Mouse (Mus musculus): ENCODE measurements around the gene Gas1.
A peak's percentile ranks its signal among the peaks of the same experiment; 100 is the strongest.

Gas1 gene

GRCm38 (mm10) chr13:60177106-60177796 is at the start of gene Gas1:
TSS of gene Gas1 (minus strand) at chr13:60177365.
- DNase-seq: peak; percentile 14 to 22

GRCm38 (mm10) chr13:60226251-60226836 is 49.2 kb upstream of the Gas1 start:
- DNase-seq: no peak

DNA sequence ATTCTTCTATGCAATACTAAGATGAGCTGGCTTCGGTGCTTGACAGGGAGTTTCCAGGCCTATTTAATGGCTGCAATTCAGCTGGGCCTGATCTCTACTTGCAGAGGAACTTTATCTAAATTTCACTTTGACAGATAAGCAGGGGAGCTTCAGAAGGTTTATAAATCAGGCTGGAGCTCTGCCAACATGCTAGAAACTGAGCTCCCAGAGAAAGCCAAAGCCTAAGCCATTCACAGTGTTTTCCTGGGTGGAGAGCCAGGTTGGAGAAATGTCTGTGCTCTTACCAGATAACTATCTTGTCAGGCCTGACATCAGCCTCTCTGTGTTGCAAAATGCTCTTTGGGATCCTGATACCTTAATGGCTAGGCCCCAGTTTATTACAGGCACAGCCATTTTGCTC is 48.6 kb upstream of the Gas1 start:
- DNase-seq: no peak

DNA sequence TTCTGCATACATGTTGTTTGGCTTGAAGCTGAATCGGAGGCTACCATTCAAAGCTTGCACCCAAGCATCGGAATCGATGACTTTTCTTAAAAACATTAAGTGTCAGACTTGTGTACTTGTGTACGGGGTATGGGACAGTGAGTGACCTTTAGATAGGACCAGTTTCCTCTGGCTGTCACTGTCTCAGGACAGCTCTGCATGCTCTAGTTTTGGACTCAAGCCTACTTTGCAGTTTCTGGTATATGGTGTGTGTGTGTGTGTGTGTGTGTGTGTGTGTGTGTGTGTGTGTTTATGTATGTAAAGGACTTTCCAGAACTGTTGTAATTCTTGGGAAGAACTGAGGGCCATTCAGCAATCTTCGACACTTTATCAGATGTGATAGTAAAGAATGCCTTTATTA is 48.1 kb upstream of the Gas1 start:
- DNase-seq: no peak

- no peak for DNase-seq
These were observed 46.6 kb upstream of the Gas1 start for GRCm38 (mm10) chr13:60223797-60224196.

DNA sequence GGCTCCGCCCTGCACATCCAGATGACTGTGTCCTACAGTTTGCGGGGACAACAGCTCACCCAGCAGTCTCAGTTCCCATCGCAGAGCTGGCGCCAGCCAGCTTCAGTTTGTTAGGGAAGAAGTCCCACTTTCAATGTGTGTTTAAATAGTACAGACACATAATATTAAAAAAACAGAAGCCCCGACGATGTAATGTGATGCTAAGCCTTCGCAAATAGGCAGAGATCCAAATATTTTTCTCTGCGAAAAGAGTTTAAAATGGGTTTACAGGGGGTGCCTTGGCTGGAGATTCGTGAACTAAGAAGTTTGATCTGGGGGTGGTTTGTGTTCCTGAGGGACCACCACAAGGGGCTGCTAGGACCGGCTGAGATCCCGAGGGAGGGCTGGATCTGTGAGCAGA is 45.2 kb upstream of the Gas1 start:
- DNase-seq: no peak

- no peak for DNase-seq
These were observed 36.7 kb upstream of the Gas1 start for GRCm38 (mm10) chr13:60213896-60214295.

DNA sequence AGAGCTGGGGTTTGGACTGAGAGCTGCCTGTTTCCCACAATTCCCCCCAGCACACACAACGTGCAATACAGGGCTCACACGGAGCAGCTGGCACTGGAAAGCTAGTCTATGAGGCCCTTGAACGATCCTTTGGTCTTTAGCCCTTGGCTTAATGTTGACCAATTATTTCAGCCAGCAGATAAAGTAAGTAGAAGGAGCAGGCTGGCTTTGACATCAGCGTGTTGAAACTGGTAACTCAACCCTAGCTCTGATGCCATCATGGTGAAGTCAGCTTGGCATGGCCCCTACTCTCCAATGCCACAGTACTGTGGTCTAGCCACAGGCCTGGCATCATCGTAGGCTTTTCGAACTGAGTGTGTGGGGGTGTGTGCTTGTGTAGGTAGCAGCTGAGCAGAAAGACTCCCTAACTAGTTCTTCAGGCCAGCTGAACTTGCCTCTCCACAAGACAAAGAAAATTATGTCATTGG is 30.0 kb upstream of the Gas1 start:
- no peak for DNase-seq

- DNase-seq: no peak
These were observed 27.6 kb upstream of the Gas1 start for GRCm38 (mm10) chr13:60204746-60205145.

GRCm38 (mm10) chr13:60193273-60193672 is 16.1 kb upstream of the Gas1 start:
- DNase-seq: no peak

DNA sequence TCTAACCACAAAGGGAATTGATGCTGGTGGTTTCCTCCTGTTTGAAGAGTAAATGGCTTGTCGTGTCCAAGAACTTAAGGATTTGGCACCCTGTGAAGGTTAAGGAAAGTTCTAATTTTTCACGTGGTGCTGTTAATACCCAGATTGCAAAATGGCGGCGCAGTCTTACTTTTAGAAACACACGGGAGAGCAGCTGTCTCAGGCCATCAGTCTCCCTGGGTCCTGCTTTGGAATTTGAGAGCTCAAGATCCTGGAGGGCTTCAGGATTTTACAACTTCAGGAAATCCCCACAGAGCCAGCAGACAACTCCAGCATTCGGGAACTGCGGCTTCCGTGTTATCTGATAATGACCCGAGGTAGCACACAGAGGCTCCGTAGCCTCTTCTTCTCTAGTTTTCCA is 12.8 kb upstream of the Gas1 start:
- DNase-seq: no peak

GRCm38 (mm10) chr13:60188952-60189351 is 11.8 kb upstream of the Gas1 start:
- DNase-seq: no peak

GRCm38 (mm10) chr13:60187276-60187675 is 10.1 kb upstream of the Gas1 start:
- DNase-seq: no peak

DNA sequence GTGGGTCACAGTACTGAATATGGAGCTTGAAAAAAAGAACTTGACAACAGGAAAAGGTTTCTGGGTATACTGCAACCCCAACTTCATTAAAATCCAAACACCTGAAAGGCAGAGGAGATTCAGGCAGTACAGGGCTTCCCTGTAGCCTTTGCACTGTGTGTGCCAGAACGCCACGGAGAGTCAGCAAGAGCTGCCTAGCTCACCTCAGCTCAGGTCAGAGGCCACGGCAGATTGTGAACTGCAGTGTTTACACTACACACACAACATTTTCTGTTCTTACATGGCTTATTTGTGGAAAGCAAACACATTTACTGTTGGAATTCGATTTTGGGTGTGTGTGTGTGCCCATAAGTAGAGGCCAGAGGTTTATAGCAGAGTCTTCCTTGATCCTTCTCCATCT is 5.2 kb upstream of the Gas1 start:
- DNase-seq: no peak

GRCm38 (mm10) chr13:60179641-60180040 is 2.5 kb upstream of the Gas1 start:
- no peak for DNase-seq

GRCm38 (mm10) chr13:60178416-60178815 is 1.3 kb upstream of the Gas1 start:
- DNase-seq: peak; percentile 19 to 60

- DNase-seq: no peak
These were observed 589 bp upstream of the Gas1 start for GRCm38 (mm10) chr13:60177797-60178110.

DNA sequence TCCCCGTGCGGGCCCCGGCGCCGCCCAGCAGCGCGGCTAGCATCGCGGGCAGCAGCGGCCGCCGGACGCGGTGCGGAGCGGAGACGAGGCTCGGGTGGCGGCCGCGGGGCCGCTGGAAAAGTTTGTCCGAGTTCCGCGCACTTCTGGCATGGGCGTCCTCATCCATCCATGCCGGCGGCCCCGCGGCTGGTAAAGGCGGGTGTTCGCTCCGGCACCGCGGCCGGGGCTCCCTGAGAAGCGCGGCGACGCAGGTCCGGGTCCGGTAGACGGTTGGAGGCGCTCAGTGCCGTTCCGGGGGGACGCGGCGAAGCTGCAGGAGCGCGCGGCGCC is 424 bp downstream of the Gas1 start:
- DNase-seq: no peak

- DNase-seq: no peak
These were observed 909 bp downstream of the Gas1 start for GRCm38 (mm10) chr13:60176136-60176775.

DNA sequence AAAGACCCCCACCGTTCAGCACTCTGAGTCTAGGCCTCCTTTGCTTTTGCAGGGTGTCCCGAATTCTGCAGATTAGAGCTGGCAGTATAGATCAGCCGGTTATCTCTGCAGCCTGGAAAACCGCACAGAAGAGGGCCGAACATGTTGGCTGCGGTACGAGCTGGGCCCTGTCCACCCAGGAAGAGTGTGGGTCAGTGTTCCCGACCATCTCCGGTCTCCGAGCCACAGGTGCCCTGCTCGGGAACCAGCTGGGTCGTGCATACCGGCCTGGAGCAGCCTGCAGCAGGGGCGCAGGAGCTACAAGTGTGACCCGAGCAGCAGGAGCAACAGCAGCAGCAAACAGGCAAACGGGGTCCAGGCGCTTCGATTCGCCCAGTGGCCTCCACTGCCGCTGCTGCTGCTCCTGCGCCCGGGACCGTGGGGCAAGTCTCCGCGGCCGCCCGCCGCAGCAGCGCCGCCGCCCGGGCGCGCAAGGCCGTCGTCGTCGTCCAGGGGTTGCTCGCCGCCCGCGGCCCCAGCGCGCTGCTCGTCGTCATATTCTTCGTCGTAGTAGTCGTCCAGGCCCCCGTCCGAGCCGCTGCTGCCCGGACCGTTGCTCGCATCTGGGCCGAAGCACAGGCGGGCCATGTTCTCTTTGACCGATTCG is 1.6 kb downstream of the Gas1 start:
- DNase-seq: peak in 1 of 2 experiments; percentile 4

DNA sequence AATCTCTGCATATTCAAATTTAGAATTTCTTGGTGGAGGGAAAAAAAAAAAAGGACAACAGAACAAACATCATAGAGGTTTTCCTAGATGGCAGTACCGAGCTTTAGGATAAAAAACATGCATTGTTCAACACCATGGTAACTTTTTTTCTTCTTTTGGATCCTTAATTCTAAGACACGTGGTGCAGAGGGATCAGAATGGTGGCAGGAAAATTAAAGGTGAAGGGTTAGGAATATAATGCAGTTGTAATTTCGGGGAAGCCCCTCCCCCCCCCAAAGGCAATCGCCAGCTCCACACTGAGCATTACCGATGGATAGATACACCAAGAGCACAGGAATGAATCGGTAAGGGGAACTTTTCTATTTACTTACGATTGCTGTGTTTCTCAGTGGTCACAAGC is 2.2 kb downstream of the Gas1 start:
- DNase-seq: no peak

DNA sequence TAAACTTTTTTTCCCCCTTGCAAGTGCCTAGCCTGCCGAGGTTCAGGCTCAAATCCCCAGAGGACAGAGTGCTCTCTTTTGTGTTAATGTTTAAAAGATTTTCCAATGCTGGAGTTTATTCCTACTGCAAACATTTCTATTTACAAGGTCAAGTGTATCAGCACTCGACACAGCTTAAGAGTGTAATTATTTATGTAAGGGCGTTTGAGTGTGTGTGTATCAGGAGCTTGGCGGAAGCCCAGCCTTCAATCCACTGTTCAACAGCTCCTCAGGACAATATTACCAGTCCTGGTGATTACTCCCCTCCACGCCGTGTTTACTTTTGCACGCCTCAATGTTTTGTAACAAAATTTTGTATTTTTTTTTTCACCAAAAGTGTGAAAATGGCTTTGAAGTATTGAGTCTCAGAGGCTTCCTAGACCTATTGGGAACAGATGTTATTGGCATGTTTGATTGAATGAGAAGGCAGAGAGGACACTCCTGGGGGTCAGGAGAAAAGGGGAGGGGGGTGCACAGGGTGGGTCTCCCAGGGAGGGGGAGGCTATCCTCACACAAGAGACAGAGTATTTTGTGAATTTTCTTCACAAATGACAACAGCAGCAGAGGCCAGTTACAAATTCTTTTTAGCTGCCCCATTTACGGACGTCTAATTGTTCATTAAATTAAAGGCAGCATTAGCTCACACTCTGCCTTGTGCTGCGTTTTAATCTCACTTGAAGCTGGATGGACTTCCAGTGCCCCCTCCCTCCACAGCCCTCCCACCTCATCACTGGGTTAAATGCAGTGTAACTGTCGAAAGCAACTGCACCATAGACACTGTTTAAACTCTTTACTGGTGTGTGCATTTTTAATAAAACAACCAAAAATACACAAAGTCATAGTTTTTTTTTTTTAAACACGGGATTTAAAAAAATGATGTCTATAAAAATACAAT is 3.3 kb downstream of the Gas1 start:
- DNase-seq: no peak

GRCm38 (mm10) chr13:60173186-60173585 is 4.0 kb downstream of the Gas1 start:
- no peak for DNase-seq

Data from spleen, adult 18-20 months (tissue).